Mouse (Mus musculus) urinary bladder, adult 18-20 months (tissue): ENCODE results near the gene Hcn1.

Experiments
- DNase-seq, 2 experiments: peaks; one replicate each; pipeline ENCODE4 v3.0.0; 2022; ENCODE audit warnings: low spot score in 2 of 2, mixed read lengths in 2 of 2

Hcn1 gene

GRCm38 (mm10) chr13:118023381-118023780, 421.3 kb downstream of the Hcn1 start:
- no peak for DNase-seq

- no peak for DNase-seq
Observed at GRCm38 (mm10) chr13:118026510-118026909, 424.4 kb downstream of the Hcn1 start.

GRCm38 (mm10) chr13:118027868-118028267, 425.7 kb downstream of the Hcn1 start:
- DNase-seq: no peak

- no peak for DNase-seq
Observed at GRCm38 (mm10) chr13:118028662-118029061, 426.5 kb downstream of the Hcn1 start.

- no peak for DNase-seq
Observed at GRCm38 (mm10) chr13:118029579-118029978, 427.5 kb downstream of the Hcn1 start.

- no peak for DNase-seq
Observed at GRCm38 (mm10) chr13:118035598-118035997, 433.5 kb downstream of the Hcn1 start.
